Mouse (Mus musculus) heart, postnatal 14 days (tissue): ENCODE measurements around the gene Sh3pxd2b. TPM values are rescaled to one million over a fixed set of nuclear protein-coding genes. Genes with fewer than 3 reads are reported as not detected.

ENCODE experiments used
- DNase-seq, 2 experiments: peaks; one replicate each; pipeline ENCODE4 v3.0.0; 2021 to 2022
- intact Hi-C: fragments of 180-260 bp; cut with DNase I; formaldehyde crosslinking; loops from one replicate; pipeline ENCODE4 v1.15.1; 2025
- total RNA-seq, 2 experiments: library from RNA; stranded (reverse); gene quantifications; 2 replicates each; pipeline ENCODE4 v1.2.3; 2021

The Sh3pxd2b gene
- total RNA-seq, 2 experiments from 2014 or later = 13.3 to 17.4 TPM

GRCm38 (mm10) chr11:32336435-32336907 is 11.1 kb upstream of the Sh3pxd2b start:
- no peak for DNase-seq
- intact Hi-C loops = no loop called here

GRCm38 (mm10) chr11:32339131-32339531 is 8.5 kb upstream of the Sh3pxd2b start:
- DNase-seq = peak; percentile 49 to 56
- intact Hi-C loops = no loop called here

- DNase-seq = peak; percentile 64 to 66
- intact Hi-C loops = loop anchor here (5.0 kb wide), 2 partner anchors 112 to 247 kb away; no protein-coding TSS in a partner anchor
Observed at GRCm38 (mm10) chr11:32340476-32341473, 6.8 kb upstream of the Sh3pxd2b start.

- peak; percentile 48 to 54 for DNase-seq
- intact Hi-C loops = loop anchor here (5.0 kb wide), 2 partner anchors 110 to 245 kb away; no protein-coding TSS in a partner anchor
Observed at GRCm38 (mm10) chr11:32342770-32343191, 4.8 kb upstream of the Sh3pxd2b start.

GRCm38 (mm10) chr11:32343350-32343749 is 4.3 kb upstream of the Sh3pxd2b start:
- intact Hi-C loops = loop anchor here (5.0 kb wide), 2 partner anchors 109 to 244 kb away; no protein-coding TSS in a partner anchor
- no peak for DNase-seq

- intact Hi-C loops = loop anchor here (2.0 to 5.0 kb wide), 2 partner anchors 35 to 92 kb away; no protein-coding TSS in a partner anchor
Observed at GRCm38 (mm10) chr11:32345504-32346297, 1.9 kb upstream of the Sh3pxd2b start.

GRCm38 (mm10) chr11:32347264-32347606 is 385 bp upstream of the Sh3pxd2b start:
- DNase-seq = no peak
- intact Hi-C loops = loop anchor here (2.0 to 5.0 kb wide), 2 partner anchors 34 to 90 kb away; no protein-coding TSS in a partner anchor

More at GRCm38 (mm10) chr11:32345504-32346297, 1.9 kb upstream of the Sh3pxd2b start:
- DNase-seq = no peak

GRCm38 (mm10) chr11:32348433-32349283 is 1.0 kb downstream of the Sh3pxd2b start:
- no peak for DNase-seq
- intact Hi-C loops = loop anchor here (5.0 kb wide), 1 partner anchor 89 kb away; no protein-coding TSS in a partner anchor

GRCm38 (mm10) chr11:32349284-32349953 is 1.8 kb downstream of the Sh3pxd2b start:
- DNase-seq = peak in 1 of 2 experiments; percentile 43
- intact Hi-C loops = loop anchor here (5.0 kb wide), 1 partner anchor 88 kb away; no protein-coding TSS in a partner anchor

GRCm38 (mm10) chr11:32352946-32353345 is 5.3 kb downstream of the Sh3pxd2b start:
- intact Hi-C loops = no loop called here

GRCm38 (mm10) chr11:32355377-32355776 is 7.8 kb downstream of the Sh3pxd2b start:
- no peak for DNase-seq
- intact Hi-C loops = no loop called here

More at GRCm38 (mm10) chr11:32352946-32353345, 5.3 kb downstream of the Sh3pxd2b start:
- DNase-seq = no peak

GRCm38 (mm10) chr11:32357686-32358085 is 10.1 kb downstream of the Sh3pxd2b start:
- intact Hi-C loops = no loop called here
- DNase-seq = peak; percentile 83 to 85

- intact Hi-C loops = no loop called here
- DNase-seq = no peak
Observed at GRCm38 (mm10) chr11:32358399-32358798, 10.8 kb downstream of the Sh3pxd2b start.

- intact Hi-C loops = no loop called here
- peak in 1 of 2 experiments; percentile 39 for DNase-seq
Observed at GRCm38 (mm10) chr11:32359566-32359965, 11.9 kb downstream of the Sh3pxd2b start.

- intact Hi-C loops = no loop called here
- no peak for DNase-seq
Observed at GRCm38 (mm10) chr11:32361774-32362173, 14.2 kb downstream of the Sh3pxd2b start.

GRCm38 (mm10) chr11:32363188-32363587 is 15.6 kb downstream of the Sh3pxd2b start:
- DNase-seq = no peak
- intact Hi-C loops = no loop called here

- intact Hi-C loops = no loop called here
- DNase-seq = peak in 1 of 2 experiments; percentile 52
Observed at GRCm38 (mm10) chr11:32363610-32364220, 16.1 kb downstream of the Sh3pxd2b start.

GRCm38 (mm10) chr11:32364375-32364774 is 16.8 kb downstream of the Sh3pxd2b start:
- intact Hi-C loops = no loop called here
- DNase-seq = peak; percentile 50 to 59
